Mouse (Mus musculus): ENCODE results near the gene Wfdc5.

Gene Wfdc5

GRCm38 (mm10) chr2:164128576-164129411 lies 53.7 kb downstream of the Wfdc5 start:
- DNase-seq (ENCODE audit: low read depth in 2 of 2, low spot score in 2 of 2) = no peak

DNA sequence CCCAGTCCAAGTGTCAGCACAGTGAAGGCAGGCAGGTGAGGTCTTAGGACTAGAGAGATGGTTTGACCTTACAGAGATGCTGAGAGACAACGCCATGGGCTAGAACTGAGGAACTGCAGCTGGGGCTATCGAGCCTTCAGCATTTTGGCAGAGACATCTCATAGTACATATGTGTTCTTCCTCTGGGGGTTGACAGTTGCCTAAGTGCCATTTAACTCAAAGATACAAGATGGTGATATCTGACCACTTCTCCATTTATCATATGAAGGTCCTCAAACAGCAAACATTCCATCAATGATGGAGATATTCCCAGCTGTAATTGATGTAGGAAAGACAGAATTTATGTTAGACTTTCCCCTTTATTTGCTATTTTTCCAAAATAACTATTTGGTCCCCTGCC lies 55.2 kb downstream of the Wfdc5 start:
- DNase-seq (ENCODE audit: low read depth in 2 of 2, low spot score in 2 of 2) = no peak

DNA sequence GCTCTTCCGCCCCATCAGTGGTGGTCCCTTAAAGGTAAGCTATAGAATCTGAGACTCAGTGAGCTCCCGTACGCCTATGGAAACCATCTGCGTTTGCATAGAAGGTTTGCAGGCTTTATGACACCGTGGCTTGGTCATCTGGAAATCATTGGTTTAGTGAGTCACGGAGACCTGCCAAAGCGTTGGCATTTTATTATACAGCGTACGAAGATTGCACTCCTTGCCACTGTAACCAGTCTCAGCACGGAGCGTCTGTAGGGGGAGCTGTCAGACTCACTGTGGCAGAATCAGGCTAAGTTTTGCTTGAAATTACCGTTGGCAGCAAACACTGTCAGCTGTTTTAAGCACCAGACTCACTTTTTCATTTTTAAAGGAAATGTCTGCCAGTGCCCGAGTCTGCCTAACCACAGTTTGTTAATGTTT lies 56.0 kb downstream of the Wfdc5 start:
- DNase-seq (ENCODE audit: low read depth in 2 of 2, low spot score in 2 of 2) = no peak
